Mouse (Mus musculus) kidney, adult 2 months (tissue): Measurements from ENCODE around the gene Glis2.

Experiments used
- CTCF ChIP-seq: fragments of 200-500 bp; conservative IDR thresholded peaks from 2 replicates; pipeline ENCODE4 v1.5.1; 2011; ENCODE audit warnings: low read depth, mild to moderate bottlenecking, control low read depth, low read length, moderate library complexity, mixed read lengths; ENCODE audit not compliant: insufficient read depth, insufficient read length
- POLR2A ChIP-seq: fragments of 200-500 bp; IDR thresholded peaks from one replicate; pipeline ENCODE4 v1.6.1; 2011; ENCODE audit warnings: low read depth, low read length, control low read depth

GRCm38 (mm10) chr16:4600701-4601310 is 6.3 kb downstream of the Glis2 start:
- TF ChIP-seq CTCF: no peak
- no peak for TF ChIP-seq POLR2A
